Mouse (Mus musculus): ENCODE data around the gene Rbfox1.

DNA sequence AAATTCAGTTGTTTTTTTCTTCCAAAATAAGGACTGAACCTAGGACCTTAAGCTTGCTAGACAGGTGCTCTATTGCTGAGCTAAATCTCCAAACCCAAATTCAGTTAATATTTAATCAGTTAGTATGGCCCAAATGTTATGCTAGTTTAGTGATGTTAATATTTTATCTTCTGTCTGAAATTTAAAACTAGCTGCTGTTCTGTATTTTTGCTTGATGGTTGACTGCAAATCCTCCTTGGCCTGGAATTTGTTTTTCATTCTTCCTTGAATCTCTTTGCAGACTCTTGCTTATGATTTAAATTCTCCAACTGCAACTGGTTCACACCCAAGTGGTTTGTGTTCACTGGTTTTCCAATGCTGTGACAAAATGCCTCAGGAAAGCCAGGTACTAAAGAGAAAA is 121.8 kb downstream of the Rbfox1 start:
- TF ChIP-seq POLR2A (IDR thresholded peaks at IDR 0.05; ENCODE audit: borderline replicate concordance, extremely low read depth, low read depth, low read length) (no peak), CTCF (IDR thresholded peaks at IDR 0.05; ENCODE audit: insufficient read depth, low read length) (no peak)

Data from lung, adult 2 months (tissue).